Mouse (Mus musculus) kidney, postnatal 0 days (tissue): ENCODE measurements at regions not wholly inside any gene's neighbourhood (a gene's known extent, or its start where the extent isn't known, plus 50 kb on each side); places are given as distances from the start of the nearest gene placed in this dataset.

Experiments used
- ATAC-seq: fragments of 200-750 bp; cut with Nextera tagmentation; replicated peaks from 2 replicates; pipeline ENCODE4 v1.8.0; 2017; ENCODE audit warnings: low read depth, moderate number of reproducible peaks, moderate TSS enrichment, moderate library complexity; ENCODE audit not compliant: low FRiP score
- DNase-seq: peaks from one replicate; pipeline ENCODE4 v3.0.0-alpha.2; 2016; ENCODE audit warnings: low spot score
- H3K27ac ChIP-seq: fragments of 300-500 bp; sonication (generic); 2 replicates; pipeline ENCODE4 v1.5.1; 2014; ENCODE audit warnings: mild to moderate bottlenecking
- H3K27me3 ChIP-seq: fragments of 300-500 bp; sonication (generic); 2 replicates; pipeline ENCODE4 v1.6.1; 2014; ENCODE audit warnings: low read length, mixed read lengths; ENCODE audit not compliant: insufficient read depth
- H3K36me3 ChIP-seq: fragments of 300-500 bp; sonication (generic); 2 replicates; pipeline ENCODE4 v1.6.1; 2014; ENCODE audit warnings: low read length, mixed read lengths; ENCODE audit not compliant: insufficient read depth
- H3K4me1 ChIP-seq: fragments of 300-500 bp; sonication (generic); replicated peaks from 2 replicates; pipeline ENCODE4 v1.6.1; 2014; ENCODE audit warnings: antibody characterized with exemption, low read length, mixed read lengths; ENCODE audit not compliant: insufficient read depth
- H3K4me2 ChIP-seq: fragments of 300-500 bp; sonication (generic); 2 replicates; pipeline ENCODE4 v1.6.1; 2014; ENCODE audit warnings: mild to moderate bottlenecking, low read length, moderate library complexity, mixed read lengths
- H3K4me3 ChIP-seq: fragments of 300-500 bp; sonication (generic); replicated peaks from 2 replicates; pipeline ENCODE4 v1.5.1; 2014; ENCODE audit warnings: low read depth, low read length
- H3K9ac ChIP-seq: fragments of 300-500 bp; sonication (generic); 2 replicates; pipeline ENCODE4 v1.6.1; 2014; ENCODE audit warnings: low read depth, low read length
- H3K9me3 ChIP-seq: fragments of 300-500 bp; sonication (generic); replicated peaks from 2 replicates; pipeline ENCODE4 v1.6.1; 2016; ENCODE audit warnings: low read length, inconsistent platforms, mixed read lengths
- CTCF ChIP-seq: IDR thresholded peaks from 2 replicates; pipeline ENCODE4 v1.5.1; 2016; ENCODE audit warnings: antibody characterized with exemption, low read depth, mild to moderate bottlenecking, moderate library complexity
- WGBS: fragments of 180-500 bp; shearing (Covaris S2); extraction: QIAGEN DNeasy Blood & Tissue Kit; methylation state at CpG from one replicate; pipeline ENCODE4 v1.1.7; 2014; 5-methylcytosine and 5-hydroxymethylcytosine counted together

GRCm38 (mm10) chr8:109373977-109374376, 119.8 kb upstream of the Pmfbp1 start:
- H3K4me1 ChIP-seq = no peaks in the 10 kb centered on the region
- H3K27me3 ChIP-seq = no peaks in the 10 kb centered on the region
- H3K27ac ChIP-seq = no peak overlapping the region
- no peak overlapping the region for H3K4me2 ChIP-seq
- H3K4me3 ChIP-seq = no peak overlapping the region
- H3K9me3 ChIP-seq = no peaks in the 10 kb centered on the region
- DNase-seq (no peak), ATAC-seq (no peak)
- no peak for TF ChIP-seq CTCF
- no peak overlapping the region for H3K9ac ChIP-seq
- no peaks in the 10 kb centered on the region for H3K36me3 ChIP-seq
- WGBS = 70% methylated on average over 2 of the region's 2 CpGs

- DNase-seq (no peak), ATAC-seq (no peak)
- Histone ChIP-seq H3K27ac (no peak overlapping the region), H3K36me3 (no peaks in the 10 kb centered on the region), H3K9ac (no peak overlapping the region), H3K9me3 (no peaks in the 10 kb centered on the region), H3K4me2 (no peak overlapping the region), H3K4me1 (no peaks in the 10 kb centered on the region), H3K4me3 (no peak overlapping the region), H3K27me3 (no peaks in the 10 kb centered on the region)
- WGBS = 90% methylated on average over 3 of the region's 3 CpGs
- TF ChIP-seq CTCF = no peak
Measured at GRCm38 (mm10) chr8:109384881-109385280, 108.9 kb upstream of the Pmfbp1 start.

- ATAC-seq (no peak), DNase-seq (no peak)
- WGBS = 78% methylated on average over 6 of the region's 6 CpGs
- H3K4me1 ChIP-seq = no peaks in the 10 kb centered on the region
- no peak for TF ChIP-seq CTCF
- H3K4me2 ChIP-seq = no peak overlapping the region
- H3K9ac ChIP-seq = no peak overlapping the region
- H3K4me3 ChIP-seq = no peak overlapping the region
- H3K27ac ChIP-seq = no peak overlapping the region
- no peaks in the 10 kb centered on the region for H3K27me3 ChIP-seq
- H3K9me3 ChIP-seq = no peaks in the 10 kb centered on the region
- no peaks in the 10 kb centered on the region for H3K36me3 ChIP-seq
Measured at GRCm38 (mm10) chr8:109395133-109395855, 98.5 kb upstream of the Pmfbp1 start.

DNA sequence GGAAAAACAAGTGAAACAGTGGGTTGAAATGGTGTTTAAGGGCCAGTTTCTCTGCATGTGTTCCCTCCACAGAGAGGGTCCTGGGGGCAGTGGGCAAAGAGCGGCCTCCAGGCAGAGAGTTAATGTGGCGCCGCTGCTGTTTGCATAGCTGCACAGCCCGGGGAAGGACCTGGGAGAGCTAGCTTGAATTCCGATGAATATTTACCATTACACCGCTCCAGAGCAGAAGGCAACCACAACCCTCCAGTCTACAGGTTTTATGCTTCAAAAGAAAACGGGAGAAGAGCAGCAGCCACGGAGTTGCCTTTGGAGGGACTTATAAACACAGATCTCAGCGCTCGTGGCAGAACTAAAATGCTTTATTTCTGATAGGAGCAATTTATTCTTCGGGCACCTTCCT, 94.2 kb upstream of the Pmfbp1 start:
- no peak for TF ChIP-seq CTCF
- DNase-seq = no peak
- WGBS = 67% methylated on average over 11 of the region's 11 CpGs

GRCm38 (mm10) chr8:109400192-109400591, 93.6 kb upstream of the Pmfbp1 start:
- WGBS = 84% methylated on average over 5 of the region's 5 CpGs
- no peak for TF ChIP-seq CTCF
- ATAC-seq (no peak), DNase-seq (no peak)
- H3K4me2 ChIP-seq = no peak overlapping the region
- H3K9me3 ChIP-seq = no peaks in the 10 kb centered on the region
- H3K4me3 ChIP-seq = no peak overlapping the region
- H3K36me3 ChIP-seq = no peaks in the 10 kb centered on the region
- H3K4me1 ChIP-seq = no peaks in the 10 kb centered on the region
- H3K27me3 ChIP-seq = no peaks in the 10 kb centered on the region
- H3K9ac ChIP-seq = no peak overlapping the region
- no peak overlapping the region for H3K27ac ChIP-seq

More for the DNA sequence above, 94.2 kb upstream of the Pmfbp1 start:
- H3K27me3 ChIP-seq = no peaks in the 10 kb centered on the region
- no peaks in the 10 kb centered on the region for H3K36me3 ChIP-seq
- no peaks in the 10 kb centered on the region for H3K4me1 ChIP-seq
- no peak overlapping the region for H3K9ac ChIP-seq
- no peak overlapping the region for H3K27ac ChIP-seq
- no peak overlapping the region for H3K4me3 ChIP-seq
- H3K9me3 ChIP-seq = no peaks in the 10 kb centered on the region
- no peak for ATAC-seq
- H3K4me2 ChIP-seq = no peak overlapping the region

DNA sequence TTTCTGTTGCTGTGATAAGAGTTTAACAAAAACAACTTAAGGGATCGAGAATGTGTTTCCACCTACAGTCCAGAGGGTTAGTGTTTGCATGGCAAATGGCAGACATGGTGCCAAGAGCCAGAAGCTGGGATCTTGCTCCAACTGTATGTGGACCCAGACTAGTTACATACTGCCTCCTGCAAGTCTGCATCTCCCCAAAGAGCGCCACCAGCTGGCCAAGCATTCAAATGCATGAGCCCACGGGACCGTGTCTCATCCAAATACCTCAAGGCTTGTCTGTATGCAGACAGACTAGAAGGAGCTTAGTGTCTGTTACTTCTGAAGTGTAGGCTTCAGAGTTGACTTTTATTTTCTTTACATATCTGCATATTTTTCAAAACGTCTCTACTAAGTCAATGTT, 85.9 kb upstream of the Pmfbp1 start:
- Histone ChIP-seq H3K9me3 (no peaks in the 10 kb centered on the region), H3K4me2 (no peak overlapping the region), H3K36me3 (no peaks in the 10 kb centered on the region), H3K9ac (no peak overlapping the region), H3K27me3 (no peaks in the 10 kb centered on the region), H3K27ac (no peak overlapping the region), H3K4me3 (no peak overlapping the region), H3K4me1 (no peaks in the 10 kb centered on the region)
- peak; percentile 29; the same call in 1 of the 2 replicates for TF ChIP-seq CTCF
- no peak for ATAC-seq
- WGBS = 61% methylated on average over 5 of the region's 5 CpGs
- peak; percentile 7 for DNase-seq

DNA sequence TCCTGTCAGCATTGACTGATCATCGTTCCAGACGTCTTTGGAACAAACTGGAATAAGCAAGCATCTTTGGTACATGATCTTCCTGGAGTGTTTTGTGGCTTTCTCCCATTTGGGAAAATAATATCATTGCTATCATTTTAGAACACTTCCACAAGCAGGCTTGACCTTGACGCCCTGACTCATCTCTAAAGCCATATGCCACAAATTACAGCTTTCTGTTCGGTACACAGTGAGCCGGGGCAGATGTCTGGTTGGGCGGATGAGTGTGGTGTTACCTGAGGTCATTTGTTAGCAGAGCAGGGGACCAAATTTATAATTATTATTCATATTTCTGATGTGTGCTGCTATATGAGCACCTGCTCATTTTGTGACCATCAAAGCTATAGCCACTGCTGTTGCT, 83.3 kb upstream of the Pmfbp1 start:
- ATAC-seq = no peak
- WGBS = 81% methylated on average over 6 of the region's 6 CpGs
- H3K4me3 ChIP-seq = no peak overlapping the region
- no peaks in the 10 kb centered on the region for H3K36me3 ChIP-seq
- no peaks in the 10 kb centered on the region for H3K9me3 ChIP-seq
- H3K27me3 ChIP-seq = no peaks in the 10 kb centered on the region
- no peak overlapping the region for H3K9ac ChIP-seq
- TF ChIP-seq CTCF = no peak
- no peak overlapping the region for H3K27ac ChIP-seq
- 0 out of 2 replicates have a peak, but pooled peaks cover 3% of the 10 kb centered on the region for H3K4me1 ChIP-seq
- no peak for DNase-seq
- H3K4me2 ChIP-seq = no peak overlapping the region
